In the genomic region with DNA sequence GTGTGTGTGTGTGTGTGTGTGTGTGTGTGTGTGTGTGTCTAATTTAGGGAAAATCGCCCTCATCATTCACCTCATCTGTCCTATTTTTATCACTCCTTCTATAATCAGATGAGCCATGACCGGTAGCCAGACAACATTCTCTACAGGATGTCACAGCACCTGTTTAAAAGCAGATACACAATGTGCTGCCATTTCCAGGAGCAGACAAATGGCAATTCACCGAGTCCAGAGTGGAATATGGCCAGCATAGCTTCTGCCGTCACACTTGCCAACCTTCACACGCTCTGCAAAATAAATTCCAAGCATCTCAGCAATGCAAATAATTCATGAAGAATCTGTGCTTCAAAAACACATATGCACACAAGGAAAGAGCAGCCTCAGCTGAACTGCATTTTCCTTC, we compare ENCODE assay signal across 16 mouse cellular contexts.
A peak's percentile ranks its signal among the peaks of the same experiment; 100 is the strongest.
DNase-seq lines count a peak whose midpoint lies in the region; ATAC-seq and TF ChIP-seq lines count a peak whose summit lies in the region.
"Had no signal": no experiment of that assay in that cellular context is flagged by ENCODE, and none has a peak within 500 bp of the region (broad histone marks: within the 10 kb centered on the region; RNA-seq: fewer than 3 reads in every experiment).

No protein-coding gene starts in this region.

- H3K4me1 ChIP-seq in heart, adult 2 months (ENCODE audit: control insufficient read depth, insufficient read depth, low read length) = no peaks in the 10 kb centered on the region
- H3K4me1 ChIP-seq: embryonic facial prominence, embryonic 15.5 days had no signal

- no peak overlapping the region for H3K4me3 ChIP-seq in heart, adult 2 months
- H3K4me3 ChIP-seq: embryonic facial prominence, embryonic 15.5 days; hindbrain, embryonic 10.5 days; megakaryocyte, embryonic 14.5 days; myocyte had no signal

- no peak for ATAC-seq in cerebellum, adult (ENCODE audit: insufficient number of reproducible peaks, low FRiP score, low TSS enrichment)
- ATAC-seq: intestine, postnatal 0 days had no signal

- no peaks in the 10 kb centered on the region for H3K36me3 ChIP-seq in heart, adult 2 months (ENCODE audit: control insufficient read depth, insufficient read depth, low read length)
- H3K36me3 ChIP-seq: embryonic facial prominence, embryonic 15.5 days; hindbrain, embryonic 10.5 days had no signal

- TF ChIP-seq CTCF in heart, adult 2 months (IDR thresholded peaks at IDR 0.05) = no peak

- intact Hi-C loops in heart, postnatal 10 days (cut with DNase I) = no loop called here
- intact Hi-C loops in heart, adult 2 months (cut with DNase I) = no loop called here

- TF ChIP-seq POLR2A in heart, adult 2 months (IDR thresholded peaks at IDR 0.05; ENCODE audit: insufficient read depth, low read depth, low read length) = no peak

- no peak overlapping the region for H3K9ac ChIP-seq in heart, adult 2 months (ENCODE audit: low read depth, low read length)
- H3K9ac ChIP-seq: embryonic facial prominence, embryonic 15.5 days; liver, embryonic 14.5 days had no signal

- WGBS in heart, adult 2 months = 46% methylated on average over 5 of the region's 5 CpGs

- DNase-seq in cerebellum, adult 11 months = peak; percentile 22
- peak; percentile 32 to 45 for DNase-seq in heart, postnatal 10 days
- DNase-seq in heart, adult 2 months = no peak
- DNase-seq in cerebellum, adult 9-10 months = peak; percentile 70
- DNase-seq in layer of hippocampus, postnatal 10 days (ENCODE audit: low spot score in 2 of 2) = peak; percentile 38 to 45
- no peak for DNase-seq in thymus, postnatal 36 days
- DNase-seq in right cerebral cortex, postnatal 25 days = no peak
- DNase-seq: adrenal gland, adult 2 months; kidney, postnatal 36 days had no signal

- no peaks in the 10 kb centered on the region for H3K79me2 ChIP-seq in heart, adult 2 months (replicated peaks; ENCODE audit: control insufficient read depth, insufficient read depth, low read length)

- TF ChIP-seq EP300 in heart, adult 2 months (IDR thresholded peaks at IDR 0.05; ENCODE audit: insufficient read depth, low read depth, low read length) = no peak

- H3K27me3 ChIP-seq in heart, adult 2 months (ENCODE audit: control insufficient read depth, insufficient read depth, low read length) = no peaks in the 10 kb centered on the region
- H3K27me3 ChIP-seq: embryonic facial prominence, embryonic 15.5 days had no signal

- H3K27ac ChIP-seq in heart, adult 2 months = no peak overlapping the region
- H3K27ac ChIP-seq: embryonic facial prominence, embryonic 15.5 days; hindbrain, embryonic 10.5 days; liver, embryonic 14.5 days had no signal

Comparison
In these comparisons a context has a peak if more than half of its experiments do, and no peak if none do; other contexts are left out.
1. DNase-seq: peak in cerebellum, adult 11 months (single experiment), heart, postnatal 10 days (2 of 2), cerebellum, adult 9-10 months (single experiment) and layer of hippocampus, postnatal 10 days (2 of 2); none in heart, adult 2 months (0 of 2), thymus, postnatal 36 days (0 of 2) and right cerebral cortex, postnatal 25 days (single experiment).